Mouse (Mus musculus) erythroblast, embryonic 14.5 days (primary cell): ENCODE results near the gene Numbl. TPM values are rescaled to one million over a fixed set of nuclear protein-coding genes. Genes with fewer than 3 reads are reported as not detected.

ENCODE experiments used
- H3K27me3 ChIP-seq: 2 replicates; pipeline ENCODE4 v1.6.1; 2012; ENCODE audit warnings: inconsistent platforms; ENCODE audit not compliant: control insufficient read depth
- H3K36me3 ChIP-seq: 2 replicates; pipeline ENCODE4 v1.6.1; 2012; ENCODE audit warnings: mild to moderate bottlenecking, inconsistent platforms; ENCODE audit not compliant: control insufficient read depth
- H3K4me1 ChIP-seq: 2 replicates; pipeline ENCODE4 v1.6.1; 2012; ENCODE audit warnings: inconsistent platforms; ENCODE audit not compliant: control insufficient read depth
- H3K4me3 ChIP-seq: replicated peaks from 2 replicates; pipeline ENCODE3; 2012; ENCODE audit warnings: moderate library complexity, mild to moderate bottlenecking, inconsistent platforms
- H3K9me3 ChIP-seq: 2 replicates; pipeline ENCODE4 v1.6.1; 2012; ENCODE audit warnings: low read length, inconsistent platforms, mixed read lengths; ENCODE audit not compliant: control insufficient read depth
- GATA1 ChIP-seq: IDR thresholded peaks from 2 replicates; pipeline ENCODE4 v1.6.1; 2012; ENCODE audit warnings: low read length, inconsistent platforms, mixed read lengths
- TAL1 ChIP-seq: IDR thresholded peaks from 3 replicates; pipeline ENCODE4 v1.6.1; 2012; ENCODE audit warnings: low read length, inconsistent platforms, mixed read lengths
- polyA plus RNA-seq: library from polyadenylated mRNA; stranded (reverse); fragments of >175 nt; gene quantifications from 2 replicates; pipeline ENCODE4 v1.2.3, GENCODE M21; 2012

Gene Numbl
- polyA plus RNA-seq, 1 experiment, result 0.09 TPM

DNA sequence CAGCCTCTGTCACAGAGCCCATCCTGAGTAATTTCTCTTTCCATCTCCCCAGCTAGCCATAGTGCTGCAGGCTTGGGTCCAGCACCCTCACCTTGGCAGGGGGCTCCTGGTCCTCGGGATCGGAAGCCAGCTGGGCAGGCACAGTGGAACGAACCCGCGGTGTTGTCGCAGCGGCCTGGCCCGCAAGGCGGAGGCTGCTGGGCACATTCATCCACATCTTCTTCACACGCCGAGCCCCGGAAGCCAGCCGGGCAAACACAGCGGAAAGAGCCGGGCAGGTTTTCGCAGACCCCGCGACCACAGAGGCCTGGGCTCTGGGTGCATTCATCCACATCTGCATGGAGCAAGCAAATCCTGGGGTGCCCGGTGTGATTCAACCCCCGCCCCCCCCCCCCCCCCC lies 66.7 kb downstream of the Numbl start:
- H3K9me3 ChIP-seq, result peaks cover 2% of the 10 kb centered on the region; the same call in 1 of the 2 replicates
- H3K27me3 ChIP-seq, result peaks cover 89% of the 10 kb centered on the region
- no peak overlapping the region for H3K4me3 ChIP-seq
- no peak for TF ChIP-seq TAL1
- TF ChIP-seq GATA1, result no peak
- peaks cover 10% of the 10 kb centered on the region for H3K4me1 ChIP-seq
- no peaks in the 10 kb centered on the region for H3K36me3 ChIP-seq

DNA sequence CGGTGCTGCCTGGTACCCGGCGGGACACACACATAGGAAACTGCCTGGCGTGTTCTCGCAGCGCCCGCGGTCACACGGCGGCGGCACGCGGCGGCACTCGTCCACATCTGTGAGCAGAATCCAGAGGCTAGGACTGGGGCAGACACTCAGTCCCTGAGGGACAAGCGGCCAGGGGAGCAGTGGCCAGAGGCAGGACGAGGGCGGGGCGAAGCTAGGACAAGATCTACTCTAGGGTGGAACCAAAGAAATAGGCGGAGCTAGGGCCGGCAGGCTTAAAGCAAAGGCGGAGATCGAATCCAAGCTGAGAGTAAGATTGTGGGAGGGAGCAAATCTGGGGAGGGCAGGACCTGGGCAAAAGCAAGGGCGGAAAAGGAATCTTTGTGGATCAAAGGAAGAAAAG lies 67.5 kb downstream of the Numbl start:
- no peak overlapping the region for H3K4me3 ChIP-seq
- TF ChIP-seq TAL1 (no peak), GATA1 (no peak)
- H3K9me3 ChIP-seq, result peaks cover 5% of the 10 kb centered on the region
- peaks cover 96% of the 10 kb centered on the region for H3K27me3 ChIP-seq
- peaks cover 17% of the 10 kb centered on the region for H3K4me1 ChIP-seq
- H3K36me3 ChIP-seq, result no peaks in the 10 kb centered on the region

DNA sequence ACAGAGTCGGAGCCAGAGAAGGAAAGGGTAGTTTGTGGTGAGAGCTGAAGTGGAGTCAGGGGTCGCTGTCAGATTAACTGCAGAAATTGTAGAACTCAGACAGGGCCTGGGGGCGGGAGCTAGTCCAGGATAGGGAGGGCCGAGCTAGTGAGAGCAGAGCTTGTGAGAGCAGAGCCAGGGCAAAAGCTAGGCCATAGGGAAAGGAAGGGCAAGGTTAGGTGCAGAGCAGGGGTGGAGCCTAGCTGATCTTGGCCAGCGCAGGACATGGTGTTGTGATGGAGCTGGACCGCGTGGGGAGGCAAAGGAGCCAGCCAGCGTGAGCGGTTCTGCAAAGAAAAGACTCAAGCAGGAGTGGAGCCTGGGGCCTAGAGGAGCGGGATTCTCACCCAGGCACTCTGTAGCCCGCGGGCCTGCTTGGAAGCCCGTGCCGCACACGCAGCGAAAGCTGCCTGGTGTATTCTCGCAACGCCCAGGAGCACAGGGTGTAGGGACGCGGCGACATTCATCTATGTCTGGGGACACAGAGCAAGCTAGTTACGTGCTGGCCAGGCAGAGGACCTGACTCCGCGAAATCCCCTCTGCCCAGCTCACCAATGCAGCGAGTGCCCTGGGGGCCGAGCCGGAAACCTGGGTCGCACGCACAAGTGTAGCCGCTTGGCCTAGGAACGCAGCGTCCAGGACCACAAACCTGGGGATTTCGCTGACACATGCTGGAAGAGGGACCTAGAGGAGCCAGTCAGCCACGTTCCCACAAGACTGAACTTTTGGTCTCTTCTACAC lies 68.1 kb downstream of the Numbl start:
- peaks cover 8% of the 10 kb centered on the region for H3K9me3 ChIP-seq
- peaks cover 97% of the 10 kb centered on the region for H3K27me3 ChIP-seq
- no peak for TF ChIP-seq TAL1
- no peak for TF ChIP-seq GATA1
- peaks cover 23% of the 10 kb centered on the region for H3K4me1 ChIP-seq
- H3K36me3 ChIP-seq, result no peaks in the 10 kb centered on the region
- H3K4me3 ChIP-seq, result no peak overlapping the region

DNA sequence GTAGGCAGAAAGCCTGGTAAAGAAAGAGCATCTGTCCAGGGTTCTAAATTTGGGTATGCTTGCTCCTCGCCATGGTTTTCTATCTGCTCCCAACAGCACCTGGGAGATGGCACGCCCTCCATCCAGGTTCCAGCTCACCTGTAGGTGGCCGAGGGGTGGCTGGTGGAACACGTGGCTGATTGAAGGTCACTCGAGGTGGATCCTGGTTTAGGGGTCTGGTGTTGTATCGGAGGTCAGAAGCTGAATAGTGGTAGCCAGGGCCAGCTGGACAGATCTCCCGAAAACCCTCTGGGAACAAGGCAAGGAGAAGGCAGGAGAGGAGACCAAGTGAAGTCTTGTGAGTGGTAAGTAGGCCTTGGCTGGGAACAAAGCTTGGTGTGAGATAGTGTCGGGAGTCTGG lies 69.3 kb downstream of the Numbl start:
- Histone ChIP-seq H3K4me1 (peaks cover 33% of the 10 kb centered on the region), H3K9me3 (peaks cover 8% of the 10 kb centered on the region), H3K36me3 (no peaks in the 10 kb centered on the region), H3K27me3 (peaks cover 100% of the 10 kb centered on the region), H3K4me3 (no peak overlapping the region)
- TF ChIP-seq GATA1 (no peak), TAL1 (no peak)

DNA sequence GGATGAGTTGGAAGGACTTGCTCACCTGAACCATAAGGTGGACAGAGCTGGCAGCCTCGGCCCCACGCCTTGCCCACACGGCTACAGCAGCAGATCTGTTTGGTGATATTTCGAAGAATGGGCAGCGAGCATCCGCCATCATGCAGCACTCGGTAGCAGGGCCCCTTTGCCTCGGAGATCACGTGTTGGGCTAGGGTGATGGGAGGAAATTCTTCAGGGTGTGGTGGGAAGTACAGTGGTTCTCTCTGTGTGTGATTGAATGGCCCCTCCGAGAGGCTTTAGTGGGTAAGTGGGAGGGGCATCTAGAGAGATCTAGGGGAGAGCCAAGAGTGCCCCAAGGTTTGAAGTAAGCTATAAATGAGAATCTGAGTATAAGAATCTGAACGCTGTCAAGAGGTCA lies 69.9 kb downstream of the Numbl start:
- H3K27me3 ChIP-seq, result peaks cover 100% of the 10 kb centered on the region
- TF ChIP-seq GATA1 (no peak), TAL1 (no peak)
- H3K9me3 ChIP-seq, result peaks cover 9% of the 10 kb centered on the region
- H3K4me3 ChIP-seq, result no peak overlapping the region
- H3K36me3 ChIP-seq, result no peaks in the 10 kb centered on the region
- H3K4me1 ChIP-seq, result peaks cover 39% of the 10 kb centered on the region

DNA sequence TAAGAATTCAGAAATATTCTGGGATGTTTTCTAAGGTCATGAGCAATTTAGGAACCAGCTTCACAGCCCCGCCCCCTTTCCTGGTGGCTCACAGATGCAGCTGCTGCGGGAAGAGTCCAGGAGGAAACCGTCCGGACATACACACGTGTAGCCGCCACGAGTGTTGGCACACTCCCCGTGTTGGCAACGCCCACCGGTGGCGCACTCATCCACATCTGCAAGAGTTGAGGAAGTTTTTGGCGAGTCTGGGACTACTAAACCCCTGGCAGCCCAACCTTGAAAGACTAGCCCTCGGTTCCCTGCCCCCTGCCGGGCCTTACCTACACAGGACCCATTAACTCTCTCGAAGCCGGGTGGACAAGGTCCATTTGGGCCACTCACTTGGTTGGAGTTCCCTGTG lies 70.4 kb downstream of the Numbl start:
- peaks cover 41% of the 10 kb centered on the region for H3K4me1 ChIP-seq
- H3K36me3 ChIP-seq, result no peaks in the 10 kb centered on the region
- no peak overlapping the region for H3K4me3 ChIP-seq
- H3K9me3 ChIP-seq, result peaks cover 10% of the 10 kb centered on the region
- peaks cover 100% of the 10 kb centered on the region for H3K27me3 ChIP-seq
- TF ChIP-seq GATA1 (no peak), TAL1 (no peak)

DNA sequence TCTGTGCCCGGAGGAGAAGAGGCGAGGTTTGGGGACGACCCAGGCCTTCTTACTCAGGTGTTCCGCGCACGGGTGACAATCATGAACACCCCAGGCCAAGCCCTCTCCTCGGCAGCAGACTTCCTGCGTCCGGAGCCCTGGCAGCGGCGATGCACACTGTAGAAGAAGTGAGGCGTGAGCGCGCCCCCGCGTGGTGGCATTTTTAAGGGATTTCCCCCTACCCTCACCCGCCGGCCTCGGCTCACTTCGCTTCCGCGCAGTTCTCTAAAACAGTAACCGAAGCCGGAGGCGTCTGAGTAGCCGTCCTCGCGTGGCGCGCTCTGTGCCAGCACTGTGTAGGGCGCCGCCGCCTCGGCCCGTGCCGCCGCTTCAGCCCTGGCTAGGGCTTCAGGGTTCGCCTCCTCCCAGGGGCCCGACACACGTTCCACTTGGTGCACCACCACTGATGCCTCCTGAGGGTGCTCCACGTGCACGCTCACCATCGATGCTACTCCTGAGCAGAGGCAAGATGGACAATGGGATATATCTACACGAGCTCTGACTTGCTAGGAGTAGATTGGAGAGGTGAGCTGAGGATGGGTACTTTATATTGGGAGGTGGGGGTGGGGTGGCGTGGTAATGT lies 71.2 kb downstream of the Numbl start:
- Histone ChIP-seq H3K4me3 (no peak overlapping the region), H3K9me3 (peaks cover 14% of the 10 kb centered on the region), H3K4me1 (peaks cover 41% of the 10 kb centered on the region)

DNA sequence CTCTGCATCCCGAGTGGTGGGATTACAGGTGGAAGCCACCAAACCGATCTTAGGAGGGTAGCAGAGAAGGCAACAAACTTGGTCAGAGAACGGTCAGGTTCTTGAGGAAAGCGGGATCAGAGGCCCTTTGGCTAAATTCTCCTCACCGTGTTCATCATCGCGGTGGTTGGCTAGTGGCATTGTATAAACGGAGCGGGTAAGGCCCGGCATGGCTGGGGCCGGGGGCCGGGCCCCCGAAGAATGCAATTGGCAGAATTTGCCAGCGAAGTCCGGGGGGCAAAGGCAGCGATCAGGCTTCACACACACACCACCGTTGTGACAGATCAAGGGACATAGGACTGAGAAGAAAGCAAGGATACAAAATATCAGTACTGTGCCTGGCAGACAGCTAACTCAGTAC lies 71.7 kb downstream of the Numbl start:
- no peaks in the 10 kb centered on the region for H3K36me3 ChIP-seq
- peaks cover 100% of the 10 kb centered on the region for H3K27me3 ChIP-seq
- H3K9me3 ChIP-seq, result peaks cover 14% of the 10 kb centered on the region
- H3K4me3 ChIP-seq, result peak overlapping the region; percentile 49
- TF ChIP-seq GATA1, result no peak
- no peak for TF ChIP-seq TAL1
- peaks cover 41% of the 10 kb centered on the region for H3K4me1 ChIP-seq

More for the DNA sequence above, 71.2 kb downstream of the Numbl start:
- Histone ChIP-seq H3K36me3 (no peaks in the 10 kb centered on the region), H3K27me3 (peaks cover 100% of the 10 kb centered on the region)
- TF ChIP-seq GATA1 (no peak), TAL1 (no peak)

DNA sequence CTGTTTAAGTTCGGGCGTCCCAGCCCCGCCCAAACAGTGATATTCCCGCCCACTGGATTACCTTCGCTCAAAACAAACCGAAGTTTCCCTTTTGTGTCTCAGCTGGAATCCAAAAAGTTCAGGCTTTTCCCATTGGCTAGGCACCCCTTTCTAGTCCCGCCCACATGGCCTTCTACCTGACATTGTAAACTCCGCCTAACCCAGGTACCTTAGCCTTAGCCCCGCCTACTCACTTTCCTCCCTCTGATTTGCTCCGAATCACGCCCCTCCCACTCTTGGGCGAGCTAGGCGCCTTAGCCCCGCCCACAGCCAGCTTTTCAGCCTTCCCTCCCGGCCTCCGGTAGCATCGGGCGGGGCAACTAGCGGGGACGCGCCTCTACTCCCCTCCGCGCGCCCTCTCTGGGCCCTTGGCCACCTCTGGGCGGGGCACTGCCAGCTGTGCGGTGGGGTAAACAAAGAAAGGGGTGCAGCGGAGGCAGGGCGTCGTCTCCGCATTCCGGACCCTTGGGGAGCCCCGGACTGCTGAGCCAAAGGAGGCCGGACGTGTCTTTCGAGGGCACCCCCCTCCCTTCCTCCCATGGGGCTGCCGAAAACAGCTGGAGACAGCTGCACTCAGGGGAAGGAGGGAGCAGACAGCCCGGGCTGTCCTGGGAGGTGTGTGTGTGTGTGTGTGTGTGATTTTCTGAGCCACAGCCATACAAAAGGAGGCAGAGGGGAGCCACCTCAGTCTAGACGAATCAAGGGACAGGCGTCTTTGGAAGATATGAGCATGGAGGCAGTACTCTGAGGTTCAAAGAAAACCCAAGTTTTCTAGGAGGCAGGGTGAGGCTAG lies 72.7 kb downstream of the Numbl start:
- H3K27me3 ChIP-seq, result peaks cover 100% of the 10 kb centered on the region
- peaks cover 41% of the 10 kb centered on the region for H3K4me1 ChIP-seq
- TF ChIP-seq GATA1 (no peak), TAL1 (no peak)
- no peaks in the 10 kb centered on the region for H3K36me3 ChIP-seq
- H3K9me3 ChIP-seq, result peaks cover 14% of the 10 kb centered on the region
- H3K4me3 ChIP-seq, result peak overlapping the region; percentile 49
